Mouse (Mus musculus): ENCODE measurements at regions not wholly inside any gene's neighbourhood (a gene's known extent, or its start where the extent isn't known, plus 50 kb on each side); places are given as distances from the start of the nearest gene placed in this dataset.

DNA sequence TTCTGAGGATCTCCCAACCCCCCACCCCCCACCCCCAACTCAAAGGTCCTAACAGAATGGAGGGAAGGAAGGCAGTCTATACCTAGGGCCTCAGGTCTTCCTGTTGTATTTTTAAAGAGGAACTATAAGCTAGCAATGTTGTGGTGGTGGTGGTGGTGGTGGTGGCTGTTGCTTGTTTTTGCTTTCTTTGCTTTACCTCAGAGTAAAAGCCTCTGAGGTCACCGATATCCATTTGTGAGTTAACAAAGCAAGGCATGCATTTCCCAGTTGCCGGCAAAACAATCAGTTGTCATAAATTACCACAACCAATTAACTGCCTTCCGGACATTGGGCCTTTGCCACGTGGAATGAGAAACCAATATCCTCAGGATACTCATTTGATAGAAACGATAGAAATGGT, 191.9 kb upstream of the Map3k1 start:
- no peak for DNase-seq (ENCODE audit: low read depth, low spot score)

DNA sequence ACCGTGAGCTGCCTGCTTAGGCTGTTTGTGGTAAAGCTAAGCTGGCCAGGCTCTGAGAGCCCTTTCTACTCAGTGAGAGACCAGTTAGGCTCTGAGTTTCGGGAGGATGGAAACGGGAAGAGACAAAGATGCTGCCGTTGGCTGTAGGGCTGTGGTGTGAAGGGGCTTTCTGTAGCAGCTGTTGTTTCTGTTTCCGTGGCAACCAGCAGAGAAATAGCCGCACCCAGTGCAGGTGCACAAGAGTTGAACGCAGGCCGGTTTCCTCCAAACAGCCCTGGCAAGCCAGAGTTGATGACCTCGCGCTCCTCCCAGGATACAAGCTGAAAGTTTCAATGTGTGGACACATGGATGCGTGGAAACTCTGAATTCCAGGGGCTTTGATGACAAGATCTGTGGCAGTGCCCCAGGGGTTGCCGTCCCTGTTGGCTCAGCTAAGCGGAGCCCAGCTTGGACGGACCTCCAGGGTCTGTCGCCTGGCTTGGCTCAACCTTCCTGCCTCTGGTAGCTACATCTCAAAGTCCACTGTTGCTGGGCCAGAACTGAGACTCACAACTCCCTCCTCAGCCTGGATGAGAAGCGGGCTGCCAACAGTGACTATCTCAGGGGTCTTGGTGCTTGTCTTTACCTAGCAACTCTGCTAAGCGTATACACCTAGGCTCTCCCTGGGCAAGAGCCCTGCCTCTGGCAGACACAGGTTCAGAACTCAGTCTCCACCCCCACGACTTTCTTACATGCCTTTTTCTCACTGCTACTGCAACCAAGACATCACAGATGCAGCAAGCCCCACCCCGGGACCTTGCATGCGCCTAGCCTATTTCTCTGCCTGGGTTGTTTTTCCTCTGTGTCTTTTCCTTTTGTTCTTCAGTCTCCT, 192.6 kb upstream of the Map3k1 start:
- DNase-seq (ENCODE audit: low read depth, low spot score): peak; percentile 49

DNA sequence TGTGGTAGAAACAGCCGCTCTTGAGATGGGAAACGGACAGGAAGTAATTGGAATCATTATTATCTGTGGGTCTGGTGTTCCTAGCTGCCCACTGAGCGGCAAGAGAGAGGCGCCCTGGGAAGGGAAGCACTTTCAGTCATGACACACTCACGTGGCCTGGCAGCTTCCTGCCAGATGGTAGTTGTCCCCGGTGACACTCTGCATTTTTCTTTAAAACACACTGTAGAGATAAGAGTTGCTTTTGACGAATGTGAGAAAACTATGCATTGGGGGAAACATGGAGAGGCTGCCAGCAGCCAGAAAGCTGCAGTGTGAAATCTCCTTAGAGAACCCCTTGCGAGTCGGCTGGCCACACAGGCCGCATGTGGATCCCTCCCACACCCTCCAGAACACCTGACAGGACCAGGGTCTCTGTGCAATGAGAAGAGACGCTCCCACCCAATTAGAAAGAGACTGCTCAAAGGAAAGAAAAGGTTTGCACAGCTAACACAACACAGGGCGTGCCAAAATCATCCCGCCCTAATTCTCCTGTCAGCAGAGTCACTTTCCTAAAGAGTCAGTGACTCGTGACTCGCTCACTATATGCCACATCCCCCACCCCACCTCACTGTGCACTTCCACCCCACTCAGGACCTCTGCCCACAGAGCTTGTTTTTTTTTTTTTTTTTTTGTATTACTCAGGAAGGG, 194.0 kb upstream of the Map3k1 start:
- no peak for DNase-seq (ENCODE audit: low read depth, low spot score)

DNA sequence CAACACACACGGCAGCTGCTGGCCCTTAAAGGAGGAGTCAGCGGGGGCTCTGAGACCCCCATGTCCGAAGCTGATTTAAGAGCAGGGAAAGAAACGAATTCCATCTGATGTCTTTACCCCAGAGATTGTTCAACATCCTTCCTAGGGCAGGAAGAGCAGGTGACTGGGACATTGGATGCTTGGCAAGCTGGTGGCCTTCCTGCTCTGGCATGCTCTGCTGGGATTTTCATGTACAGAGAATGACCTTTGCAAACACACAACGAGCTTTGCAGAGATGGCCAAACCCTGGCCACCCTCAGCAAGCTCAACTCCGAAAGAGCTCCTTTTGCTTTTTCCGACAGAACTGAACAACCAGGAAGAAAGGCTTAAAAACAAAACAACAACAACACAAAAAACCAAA, 194.7 kb upstream of the Map3k1 start:
- no peak for DNase-seq (ENCODE audit: low read depth, low spot score)

DNA sequence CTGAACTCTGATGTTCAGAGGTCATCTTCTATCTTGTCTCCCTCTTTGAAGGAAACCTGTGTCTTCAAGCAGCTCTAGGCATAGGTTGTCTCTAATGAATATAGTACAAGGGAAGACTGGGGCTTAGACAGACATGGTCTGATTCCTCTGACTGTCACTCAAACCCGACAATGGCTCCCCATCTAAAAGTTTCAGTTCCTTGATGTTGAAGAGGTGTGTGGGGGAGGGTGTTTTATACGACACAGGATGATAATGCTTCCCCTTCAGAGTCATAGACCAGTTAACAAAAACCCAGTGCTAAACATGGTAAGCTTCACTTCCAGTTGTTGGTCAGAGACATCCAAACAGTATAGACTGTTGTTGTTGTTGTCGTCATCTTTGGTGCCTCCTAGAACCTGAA, 195.3 kb upstream of the Map3k1 start:
- DNase-seq (ENCODE audit: low read depth, low spot score): no peak

DNA sequence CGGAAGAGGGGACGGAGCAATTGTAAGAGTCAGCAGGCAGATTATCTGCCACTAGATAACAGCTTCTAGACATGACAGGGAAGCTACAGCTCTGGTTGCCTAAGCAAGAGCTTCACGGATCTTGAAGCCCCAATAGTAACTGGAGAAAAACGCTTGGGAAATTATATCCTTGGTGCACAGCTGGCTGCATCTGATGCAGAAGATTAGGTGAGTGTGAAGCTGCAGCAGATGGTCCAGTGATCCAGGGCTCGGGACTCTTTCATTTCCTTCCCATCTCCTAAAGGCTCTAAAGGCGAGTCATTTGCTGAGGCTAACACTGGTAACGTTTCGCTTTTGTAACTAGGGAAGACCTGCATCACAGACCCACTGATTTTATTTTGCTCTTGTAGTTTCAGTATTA, 196.6 kb upstream of the Map3k1 start:
- no peak for DNase-seq (ENCODE audit: low read depth, low spot score)

DNA sequence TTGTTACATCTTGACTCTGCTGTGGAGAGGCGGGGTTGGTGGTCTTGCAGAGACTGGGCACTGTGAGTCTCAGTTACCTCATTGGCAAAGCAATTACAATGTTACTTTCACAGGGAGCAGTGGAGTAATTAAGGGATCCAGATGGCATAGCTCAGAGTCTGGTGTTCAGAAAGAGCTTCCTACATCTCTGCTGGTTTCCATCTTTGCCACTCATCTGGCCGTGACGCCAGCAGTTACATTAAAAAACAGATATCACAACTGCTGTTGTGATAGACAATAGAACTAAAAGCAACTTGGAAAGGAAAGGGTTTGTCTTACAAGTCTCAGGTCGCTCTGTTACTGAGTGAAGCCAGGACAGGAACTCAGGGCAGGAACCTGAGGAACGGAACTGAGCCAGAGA, 200.0 kb upstream of the Map3k1 start:
- DNase-seq (ENCODE audit: low read depth, low spot score): no peak

DNA sequence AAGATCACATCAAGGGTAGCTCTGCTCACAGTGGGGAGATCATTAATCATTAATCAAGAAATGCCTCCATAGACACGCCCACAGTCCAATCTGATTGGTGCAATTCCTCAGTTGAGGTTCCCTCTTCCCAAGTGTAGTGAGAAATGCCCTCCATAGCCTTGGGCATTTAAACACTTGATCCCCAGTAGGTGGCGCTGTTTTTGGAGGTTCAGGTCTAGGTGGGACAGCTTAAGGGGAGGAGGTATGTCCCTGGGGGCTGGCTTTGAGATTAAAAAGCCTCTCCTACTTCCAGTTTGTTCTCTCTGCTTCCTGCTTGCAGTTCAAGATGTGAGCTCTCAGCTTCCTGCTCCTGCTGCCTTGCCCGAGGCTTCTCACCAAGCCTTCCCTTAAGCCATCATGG, 200.5 kb upstream of the Map3k1 start:
- DNase-seq (ENCODE audit: low read depth, low spot score): no peak

DNA sequence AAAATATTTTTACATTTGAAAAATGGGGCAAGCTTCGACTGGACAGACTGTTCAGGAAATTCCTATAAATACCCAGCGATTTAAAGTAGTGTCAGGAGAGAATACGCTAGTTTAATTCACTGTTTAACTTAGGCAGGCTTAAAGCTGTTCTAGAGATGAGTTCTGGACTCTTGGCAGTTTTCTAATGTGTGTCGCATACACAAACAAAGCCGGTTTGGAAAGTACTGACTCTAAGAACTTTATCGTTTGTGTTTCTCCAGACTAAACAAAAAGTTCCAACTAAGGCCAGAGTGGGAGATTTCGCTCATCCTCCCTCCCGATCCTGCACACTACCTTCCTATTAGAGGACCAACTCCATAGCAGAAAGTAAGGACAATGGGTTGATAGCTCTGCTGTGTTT, 201.7 kb upstream of the Map3k1 start:
- no peak for DNase-seq (ENCODE audit: low read depth, low spot score)

DNA sequence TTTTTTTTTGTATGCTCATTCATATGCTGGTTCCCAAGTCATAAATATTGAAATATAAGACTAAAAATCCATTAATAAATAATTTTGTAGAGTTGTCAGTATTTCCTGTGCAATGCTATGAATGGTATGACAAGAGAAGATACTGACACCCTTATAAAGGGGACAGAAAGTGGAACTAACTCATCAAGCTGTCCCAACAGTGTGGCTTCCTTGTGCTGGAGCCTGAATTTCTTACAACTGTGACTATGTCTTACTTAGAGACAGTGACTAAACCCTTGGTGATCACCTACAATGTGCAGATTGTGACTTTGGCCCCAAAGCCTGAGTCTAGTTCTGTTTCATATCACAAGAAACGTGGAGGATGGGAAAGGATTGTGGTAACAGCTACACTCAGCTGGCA, 203.8 kb upstream of the Map3k1 start:
- no peak for DNase-seq (ENCODE audit: low read depth, low spot score)

DNA sequence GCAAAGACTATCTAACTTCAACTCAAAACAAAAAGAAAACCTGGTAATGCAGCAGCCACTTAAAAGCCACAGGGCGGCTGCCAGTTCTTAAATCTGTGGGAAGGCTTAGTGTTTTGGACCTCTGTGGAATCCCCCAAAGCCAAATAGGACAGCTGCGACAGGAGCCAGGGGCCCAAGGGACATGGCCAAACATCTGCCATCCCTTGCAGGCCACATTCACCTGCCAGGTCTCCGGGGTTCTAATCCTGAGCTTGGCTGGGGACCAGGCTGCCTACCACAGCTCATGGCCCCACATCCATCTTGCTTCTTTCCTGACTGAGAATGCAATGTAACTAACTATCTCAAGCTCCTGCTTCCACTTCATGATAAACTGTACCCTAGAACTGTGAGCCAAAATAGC, 206.3 kb upstream of the Map3k1 start:
- no peak for DNase-seq (ENCODE audit: low read depth, low spot score)

DNA sequence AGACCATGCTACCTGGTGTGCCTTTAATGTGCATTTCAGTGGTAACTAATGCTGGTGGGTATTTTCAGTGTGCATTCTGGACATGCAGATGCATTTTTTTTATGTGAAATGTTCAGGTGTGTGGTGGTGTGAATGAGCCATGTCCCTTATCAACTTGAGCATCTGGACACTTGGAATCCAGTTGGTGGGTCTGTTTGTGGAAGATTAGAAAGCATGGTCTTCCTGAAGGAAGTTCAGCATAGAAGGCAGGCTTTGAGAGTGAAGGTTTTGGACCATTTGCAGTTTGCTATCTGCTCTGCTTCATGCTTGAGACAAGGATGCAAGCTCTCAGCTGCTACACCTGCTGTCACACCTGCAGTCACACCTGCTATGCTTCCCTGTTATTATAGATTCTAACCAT, 207.5 kb upstream of the Map3k1 start:
- DNase-seq (ENCODE audit: low read depth, low spot score): no peak

DNA sequence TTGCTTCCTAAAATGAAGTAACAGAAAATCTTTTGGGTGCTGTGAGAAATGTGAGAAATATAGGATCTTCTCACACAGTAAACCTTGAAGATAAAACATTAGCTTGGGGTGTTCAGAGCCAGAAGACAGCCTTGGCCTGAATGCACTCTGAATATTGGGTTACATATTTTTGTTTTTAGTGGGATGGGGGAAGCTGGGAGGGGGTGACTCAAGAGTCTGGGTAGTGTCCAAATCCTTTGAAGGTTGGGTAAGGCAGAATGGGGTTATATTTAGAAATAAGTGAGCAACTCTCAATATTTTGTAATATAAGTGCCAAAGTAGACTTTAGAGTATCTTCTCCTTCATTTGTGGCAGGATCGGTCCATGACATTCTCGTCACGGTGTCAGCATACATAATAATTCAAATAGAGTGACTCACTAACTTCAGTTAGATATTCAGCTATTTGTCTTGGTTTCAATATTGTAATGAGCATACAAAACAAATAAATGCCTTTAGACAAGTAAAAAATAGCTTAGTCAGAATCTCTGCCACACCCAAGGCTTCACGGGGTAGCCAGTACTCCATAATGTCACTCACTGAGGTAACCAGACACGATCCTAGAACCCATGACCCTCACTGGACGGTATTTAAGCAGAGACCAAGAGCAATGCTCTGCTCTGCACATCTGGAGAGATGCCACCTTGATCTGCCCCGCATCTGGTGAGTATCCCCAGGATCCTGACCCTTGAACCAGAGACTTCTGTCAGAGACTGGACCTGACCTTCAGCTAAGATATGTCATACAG, 209.9 kb upstream of the Map3k1 start:
- DNase-seq (ENCODE audit: low read depth, low spot score): no peak

DNA sequence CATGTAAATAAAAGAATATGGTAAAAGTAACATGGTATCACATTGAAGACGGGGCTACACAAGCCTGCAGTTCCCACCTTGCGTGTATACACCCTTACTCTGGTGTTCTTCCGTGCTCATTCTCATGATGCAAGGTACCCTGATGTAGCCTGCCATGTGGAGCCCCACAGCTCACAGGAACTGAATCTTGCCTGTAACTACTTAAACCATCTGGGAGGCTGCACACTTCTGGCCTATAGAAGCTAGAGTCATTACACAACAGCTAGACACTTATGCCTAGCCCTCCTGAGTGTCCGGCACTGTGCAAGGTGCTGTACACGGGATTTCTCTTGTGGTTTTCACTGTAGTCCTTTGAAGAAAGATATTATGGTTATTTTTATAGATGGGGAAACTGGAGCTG, 210.8 kb upstream of the Map3k1 start:
- no peak for DNase-seq (ENCODE audit: low read depth, low spot score)

DNA sequence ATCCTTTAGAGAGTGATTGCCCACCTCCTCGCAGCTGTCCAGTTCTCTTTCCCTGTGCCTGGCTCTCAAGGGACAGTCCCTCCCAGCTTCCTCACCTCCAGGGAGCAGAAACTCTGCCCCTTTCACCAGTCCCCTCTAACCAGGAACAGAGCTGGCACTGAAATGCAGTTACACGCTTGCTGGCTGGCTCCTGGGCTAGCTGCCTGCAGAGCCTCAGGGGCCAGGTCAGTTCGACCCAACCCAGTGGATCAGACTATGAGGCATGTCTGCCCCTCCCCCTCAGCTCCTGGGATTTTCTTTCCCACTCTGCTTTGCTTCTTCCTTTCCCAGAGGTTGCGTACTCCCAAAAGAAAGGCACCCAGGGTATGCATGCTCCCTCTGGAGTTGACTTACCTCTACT, 214.4 kb upstream of the Map3k1 start:
- no peak for DNase-seq (ENCODE audit: low read depth, low spot score)

DNA sequence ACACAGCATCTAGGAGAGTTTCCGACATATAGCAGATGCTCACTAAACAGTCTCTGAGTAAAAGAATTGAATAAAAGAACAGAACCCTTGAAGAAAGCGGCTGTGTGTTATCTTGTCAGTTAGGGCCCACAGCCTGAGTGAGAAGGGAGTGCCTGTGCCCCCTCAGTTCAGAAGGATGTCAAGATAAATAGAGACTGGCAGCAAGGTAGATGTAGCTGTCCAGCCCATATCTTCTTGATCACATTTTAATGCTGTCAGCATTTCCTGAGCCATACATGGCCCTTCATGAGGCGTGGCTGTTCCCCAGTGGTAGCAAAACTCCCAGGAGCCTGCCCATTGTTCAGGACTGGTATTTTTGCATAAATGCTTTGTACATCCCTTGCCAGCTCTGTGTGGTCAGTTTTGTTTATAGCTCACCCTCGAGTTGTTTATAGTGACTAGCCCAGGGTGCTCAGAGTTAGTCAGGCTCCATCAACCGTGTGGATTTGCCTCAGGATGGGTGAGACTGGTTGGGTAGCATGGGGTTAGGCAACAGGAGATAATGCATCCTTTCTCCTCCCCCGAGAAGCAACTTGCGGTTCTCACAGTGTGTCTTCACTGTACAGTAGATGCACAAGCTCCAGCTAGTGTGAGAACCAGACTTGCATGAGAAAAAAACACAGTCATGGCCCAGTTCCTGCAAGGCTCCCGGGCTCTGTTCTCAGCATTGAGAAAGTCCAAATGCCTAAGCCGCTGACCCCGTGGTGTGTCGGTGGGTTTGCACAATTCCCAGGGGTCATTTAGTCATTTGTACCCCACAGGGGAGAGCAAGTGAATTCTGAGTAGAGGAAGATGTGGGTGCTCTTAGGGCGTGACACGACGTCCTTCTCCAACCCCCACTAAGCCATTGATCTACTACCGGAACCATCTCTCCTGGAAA, 216.1 kb upstream of the Map3k1 start:
- DNase-seq (ENCODE audit: low read depth, low spot score): no peak

DNA sequence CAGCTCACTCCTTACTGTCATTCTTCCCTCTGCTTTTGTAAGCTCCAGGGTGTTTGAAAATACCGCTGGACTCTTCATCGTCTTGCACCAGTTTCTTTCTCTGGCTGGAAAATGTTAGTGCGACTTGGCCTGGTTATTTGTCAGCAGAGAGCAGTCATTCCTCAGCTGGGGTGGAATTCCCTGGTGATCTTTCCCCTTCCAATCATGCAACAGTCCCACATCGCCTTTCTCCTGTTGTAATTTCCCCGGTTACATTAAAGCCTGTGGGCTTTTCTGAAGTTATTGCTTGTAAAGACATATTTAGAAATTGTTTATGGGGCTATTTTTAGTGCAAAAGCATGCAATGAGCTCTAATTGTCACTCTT, 216.8 kb upstream of the Map3k1 start:
- DNase-seq (ENCODE audit: low read depth, low spot score): no peak

DNA sequence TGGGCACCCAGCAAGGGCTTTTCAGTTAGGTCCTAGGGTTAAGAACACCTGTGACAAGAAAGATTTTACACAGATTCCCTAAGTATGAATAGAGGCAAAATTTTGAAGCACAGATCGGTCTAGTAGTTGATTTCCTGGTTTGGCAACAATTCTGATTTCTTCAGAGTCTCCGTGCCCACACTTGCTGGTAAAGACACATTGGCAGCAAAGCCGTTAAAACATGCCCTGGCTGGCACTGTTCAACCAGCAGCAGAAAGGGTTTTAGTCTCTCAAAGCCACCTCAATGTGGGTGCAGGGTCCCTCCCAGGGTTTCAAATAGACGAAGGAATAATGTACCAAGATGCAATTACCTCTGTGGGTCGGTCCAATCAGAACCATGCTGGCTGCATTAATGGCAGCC, 218.9 kb upstream of the Map3k1 start:
- no peak for DNase-seq (ENCODE audit: low read depth, low spot score)

DNA sequence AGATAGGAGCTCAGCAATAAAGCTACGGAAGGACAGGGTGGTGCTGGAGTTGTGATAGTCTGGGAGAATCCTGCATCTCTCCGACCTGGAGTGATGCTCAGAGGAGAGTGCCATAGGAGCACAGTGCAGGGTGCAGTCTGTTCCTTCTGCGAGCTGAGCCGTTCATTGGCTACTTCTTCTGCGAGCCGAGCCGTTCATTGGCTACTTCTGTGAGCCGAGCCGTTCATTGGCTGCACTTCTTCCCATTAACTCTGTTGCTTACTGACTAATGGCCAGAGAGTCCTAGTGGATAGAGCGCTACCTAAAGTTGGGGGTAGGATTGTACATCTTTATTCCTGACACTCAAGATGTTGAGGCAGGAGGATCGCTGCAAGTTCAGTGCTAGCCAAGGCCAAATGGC, 222.3 kb upstream of the Map3k1 start:
- no peak for DNase-seq (ENCODE audit: low read depth, low spot score)

DNA sequence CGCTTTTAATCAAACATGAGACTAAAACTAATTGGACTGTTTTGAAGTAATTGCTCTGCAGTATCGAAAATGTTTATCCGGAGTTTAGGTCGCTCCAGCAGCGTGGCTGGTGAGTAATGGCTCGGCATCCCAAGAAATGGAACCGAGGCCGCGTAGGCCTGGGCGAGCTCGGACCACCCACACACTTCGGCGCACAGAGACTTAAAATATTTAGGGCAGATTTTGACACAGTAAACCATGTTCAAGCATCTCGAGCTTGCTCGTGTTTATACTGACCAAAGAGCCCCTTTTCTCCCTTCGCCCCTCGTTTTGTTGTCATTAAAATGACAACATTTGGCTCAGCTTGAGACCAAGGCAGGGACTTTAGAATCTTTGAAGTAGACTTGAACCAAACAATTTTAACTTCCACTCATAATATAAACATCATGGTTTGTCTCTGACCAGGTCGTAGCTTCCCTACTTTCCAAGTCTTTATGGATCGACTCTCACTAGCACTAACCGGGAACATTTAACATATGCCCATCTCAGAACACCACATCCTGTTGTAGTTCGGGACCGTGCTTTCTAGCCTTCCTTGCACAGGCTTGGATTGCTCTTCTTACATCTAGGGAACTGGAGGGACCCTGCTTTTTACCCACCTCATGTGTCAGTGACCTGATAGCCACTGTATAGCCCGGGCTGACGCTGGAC, 223.0 kb upstream of the Map3k1 start:
- no peak for DNase-seq (ENCODE audit: low read depth, low spot score)

All from forelimb bud, embryonic 11.5 days (tissue).